Mouse (Mus musculus): Measurements from ENCODE around the gene Ufsp1.
"Not testable (repeated sequence)": the region's sequence is repeated elsewhere in the genome, so short reads cannot be mapped to it uniquely, and the experiment has no call there.

The Ufsp1 gene

DNA sequence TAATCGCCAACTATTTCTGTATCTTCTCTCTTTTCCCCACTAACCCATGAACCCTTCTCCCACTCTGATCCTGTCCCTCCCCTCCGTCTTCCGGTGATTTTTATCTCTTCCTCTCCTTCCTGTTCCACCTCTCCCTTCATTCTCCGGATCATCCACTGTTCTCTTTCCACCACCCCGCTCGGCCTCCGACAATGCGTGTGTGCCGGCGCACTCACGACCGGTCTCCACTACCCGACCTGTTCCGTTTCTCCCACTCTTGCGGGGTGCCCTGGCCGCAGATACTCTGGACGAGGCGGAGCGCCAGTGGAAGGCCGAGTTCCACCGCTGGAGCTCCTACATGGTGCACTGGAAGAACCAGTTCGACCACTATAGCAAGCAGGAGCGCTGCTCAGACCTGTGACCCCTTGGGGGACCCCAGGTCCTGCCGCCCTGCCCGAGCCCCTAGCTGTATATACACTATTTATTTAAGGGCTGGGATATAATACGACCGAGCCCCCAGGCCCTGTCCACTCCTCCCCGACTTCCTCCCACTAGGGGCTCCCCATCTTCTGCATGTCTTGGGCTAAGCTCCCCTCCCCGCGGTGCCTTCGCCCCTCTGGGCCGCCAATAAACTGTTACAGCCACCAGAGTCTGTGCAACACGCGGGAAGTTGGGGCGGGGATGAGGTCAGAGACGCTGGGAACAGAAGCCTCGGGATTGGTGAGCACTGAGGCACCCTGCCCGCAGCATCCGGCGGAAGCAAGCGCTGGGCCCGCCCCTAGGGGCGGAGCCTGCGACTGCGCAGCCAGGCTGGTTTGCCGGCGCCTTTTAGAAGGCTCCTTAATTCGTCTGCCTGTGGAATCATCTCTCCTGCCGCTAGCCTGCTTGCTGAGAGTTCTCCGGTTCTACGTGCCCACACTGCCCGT, at the start of gene Ufsp1:
Gene Ufsp1 (plus strand): TSS at position 791 of the 905 bp plus-strand sequence.
- peak; percentile 98 for DNase-seq

DNA sequence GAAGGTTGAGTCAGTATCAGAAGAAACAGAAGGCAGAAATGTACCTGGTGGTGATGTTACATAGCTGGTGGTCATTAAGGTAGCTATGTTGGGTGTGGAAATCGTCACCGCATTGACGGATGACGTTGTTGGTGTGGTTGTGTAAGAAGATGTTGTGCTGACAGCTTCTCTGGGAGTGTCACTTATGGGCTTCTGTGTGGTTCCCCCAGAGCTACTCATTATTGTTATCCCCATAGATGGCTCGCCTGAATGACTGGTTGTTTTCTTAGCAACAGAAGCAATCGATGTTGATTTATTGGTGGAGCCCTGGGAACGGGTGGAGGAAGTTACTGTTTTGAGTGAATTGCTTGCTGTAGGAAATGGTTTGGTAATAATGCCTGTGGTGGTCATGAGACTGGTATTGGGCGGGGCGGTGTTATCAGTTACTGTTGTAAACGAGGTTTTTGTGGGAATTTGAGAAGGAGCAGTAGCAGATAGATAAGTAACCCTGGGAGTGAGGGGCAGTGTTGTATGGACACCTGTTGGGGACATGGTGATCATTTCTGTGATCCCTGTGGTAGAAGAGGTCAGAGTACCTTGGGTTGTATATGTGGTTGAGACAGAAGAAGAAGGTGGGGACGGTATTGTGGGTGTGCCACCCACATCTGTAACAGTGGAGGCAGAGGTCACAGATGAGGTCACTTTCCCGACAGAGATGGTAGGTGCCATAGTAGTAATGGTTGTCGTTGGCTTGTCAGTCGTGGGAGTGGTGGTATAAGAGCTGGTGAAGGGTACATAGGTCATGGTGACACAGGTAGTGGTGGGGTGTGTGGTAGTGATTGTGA, 30.3 kb upstream of the Ufsp1 start:
- DNase-seq: no peak

DNA sequence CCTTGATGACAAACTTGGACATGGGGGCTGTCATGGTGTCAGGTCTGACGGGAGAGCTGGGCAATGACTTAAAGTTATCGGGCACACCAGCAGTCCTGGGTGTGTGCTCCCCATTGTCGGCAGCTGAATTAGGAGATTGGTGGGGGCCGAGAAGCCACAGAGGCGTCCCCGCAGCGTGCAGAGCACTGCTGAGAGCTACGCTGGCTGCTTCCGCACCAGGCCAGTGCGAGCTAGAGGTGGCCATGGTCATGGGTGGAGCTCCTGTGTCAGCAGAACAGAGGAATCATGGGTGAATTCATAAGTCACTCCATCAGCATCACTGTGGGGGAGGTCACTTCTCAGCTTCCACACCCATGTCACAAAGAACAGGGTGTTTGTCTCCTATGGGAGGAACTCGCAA, 29.6 kb upstream of the Ufsp1 start:
- no peak for DNase-seq

DNA sequence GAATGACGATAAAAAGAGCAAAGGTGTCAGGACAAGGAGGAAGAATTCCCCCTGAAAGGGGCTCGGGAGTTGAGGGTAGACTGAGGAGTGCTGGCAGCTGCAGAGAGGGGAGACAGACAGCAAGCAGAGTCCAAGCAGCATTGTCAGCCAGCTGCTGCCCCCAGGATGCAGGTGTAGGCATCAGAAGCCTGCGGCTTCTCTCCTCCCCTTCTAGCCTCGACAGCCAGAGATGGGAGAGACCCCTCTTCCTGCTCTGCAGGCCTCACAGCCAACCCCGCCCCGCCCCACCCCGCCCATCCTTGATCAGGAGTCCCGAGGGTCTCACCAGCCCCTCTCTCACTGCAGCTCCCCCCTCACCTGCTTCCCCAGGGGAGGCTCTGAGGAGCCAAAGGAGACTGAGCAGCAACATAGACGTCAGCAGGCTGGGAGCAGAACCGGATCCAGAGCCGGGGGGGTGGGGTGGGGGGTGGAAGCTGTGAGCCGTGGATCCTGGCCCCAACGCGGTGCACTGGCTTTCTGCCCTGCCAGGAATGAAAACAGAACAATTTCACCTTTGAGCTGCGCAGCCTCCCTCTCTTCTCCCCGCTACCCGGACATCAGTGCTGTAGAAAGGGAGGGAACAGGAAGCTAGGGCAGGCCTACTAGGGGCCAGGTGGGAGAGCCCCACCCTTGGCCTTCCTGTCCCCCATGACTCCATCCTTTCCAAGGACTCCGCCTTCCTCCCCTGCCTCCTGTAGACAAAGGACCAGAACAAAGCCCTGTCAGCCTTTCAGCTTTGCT, 26.1 kb upstream of the Ufsp1 start:
- no peak for DNase-seq

DNA sequence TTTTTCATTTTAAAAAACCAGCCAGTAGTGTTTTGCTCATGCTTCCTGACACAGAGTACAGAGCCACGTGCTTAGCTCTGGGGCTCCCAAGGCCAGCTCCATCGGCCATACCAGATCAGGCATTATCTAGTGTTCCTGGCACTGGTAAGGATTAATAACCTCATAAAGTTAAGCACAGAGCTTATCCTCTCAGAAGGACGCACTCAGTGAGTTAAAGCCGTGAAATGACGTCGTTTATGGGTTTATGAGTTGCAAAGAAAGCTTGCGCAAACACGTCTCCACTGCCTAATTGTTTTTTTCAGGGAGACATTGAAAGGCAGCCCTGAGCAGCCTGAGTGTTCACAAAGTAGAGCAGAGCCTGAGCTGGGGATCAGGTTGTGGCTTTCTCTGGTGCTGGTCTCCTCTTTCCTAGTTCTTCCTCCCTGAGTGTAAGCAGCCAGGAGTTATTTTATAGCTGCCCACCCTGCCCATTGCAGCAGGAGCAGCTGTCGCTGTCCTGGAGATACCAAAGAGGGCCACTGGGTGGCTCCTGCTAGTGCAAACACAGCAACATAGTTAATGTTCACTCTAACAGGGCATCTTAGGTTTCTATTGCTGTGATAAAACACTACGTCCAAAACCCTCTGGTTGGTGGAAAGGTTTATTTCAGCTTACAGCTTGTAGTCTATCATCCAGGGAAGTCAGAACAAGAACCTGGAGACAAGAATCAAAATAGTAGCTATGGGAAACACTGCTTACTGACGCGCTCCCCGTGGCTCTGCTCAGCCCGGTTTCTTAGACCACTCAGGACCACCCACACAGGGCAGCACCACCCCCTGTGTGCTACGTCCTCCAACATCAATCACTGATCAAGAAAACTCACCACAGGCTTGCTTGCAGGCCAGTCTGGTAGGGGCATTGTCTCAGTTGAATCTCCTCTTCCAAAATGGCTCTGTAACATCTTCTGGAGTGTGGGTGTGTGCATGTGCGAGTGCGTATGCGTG, 16.8 kb upstream of the Ufsp1 start:
- DNase-seq: peak; percentile 67

DNA sequence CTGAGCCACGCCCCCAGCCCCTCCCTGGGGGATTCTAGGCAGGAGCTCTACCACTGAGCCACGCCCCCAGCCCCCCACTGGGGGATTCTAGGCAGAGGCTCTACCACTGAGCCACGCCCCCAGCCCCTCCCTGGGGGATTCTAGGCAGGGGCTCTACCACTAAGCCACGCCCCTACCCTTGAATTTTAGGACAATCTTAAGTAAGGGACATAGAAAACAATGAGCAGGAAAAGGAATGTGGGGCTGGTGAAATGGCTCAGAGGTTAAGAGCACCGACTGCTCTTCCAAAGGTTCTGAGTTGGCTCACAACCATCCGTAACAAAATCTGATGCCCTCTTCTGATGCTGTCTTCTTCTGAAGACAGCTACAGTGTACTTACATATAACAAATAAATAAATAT, 10.0 kb upstream of the Ufsp1 start:
- DNase-seq: not testable (repeated sequence)

DNA sequence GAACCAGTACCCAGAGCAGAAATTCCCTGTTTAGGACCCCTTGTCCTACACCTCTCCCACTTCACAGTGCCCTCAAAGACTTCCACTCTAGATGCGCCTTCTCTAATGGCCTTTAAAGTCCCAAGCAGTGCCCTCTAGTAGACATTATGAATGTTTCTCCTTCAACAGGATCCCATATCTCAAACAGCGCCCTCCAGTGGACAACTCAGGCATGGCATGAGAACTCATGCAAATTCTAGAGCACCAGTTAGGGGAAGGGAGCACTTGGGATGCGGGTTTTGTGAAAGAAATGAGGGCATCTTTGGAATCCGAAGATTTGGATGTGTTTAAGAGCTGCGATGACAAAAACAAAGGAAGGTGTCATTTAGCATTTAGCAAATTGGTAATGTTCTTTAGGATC, 9.4 kb upstream of the Ufsp1 start:
- DNase-seq: peak; percentile 66

DNA sequence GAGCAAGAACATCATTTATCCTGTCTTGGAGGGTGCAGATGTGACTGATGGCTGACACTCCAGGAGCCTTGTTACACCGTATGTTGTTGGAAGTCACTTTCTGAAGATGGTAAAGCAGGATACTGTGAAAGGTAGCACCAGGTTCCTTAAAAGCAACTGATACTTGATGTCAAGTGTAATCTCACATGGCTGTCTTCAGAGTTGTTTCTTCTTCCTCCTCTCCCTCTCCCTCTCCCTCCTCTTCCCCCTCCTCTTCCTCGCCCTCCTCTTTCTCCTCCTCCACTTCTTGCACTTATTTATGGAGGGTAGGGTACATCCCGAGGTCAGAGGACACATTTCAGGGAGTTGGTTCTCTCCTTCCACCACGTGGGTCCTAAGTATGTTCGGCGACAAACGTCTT, 8.4 kb upstream of the Ufsp1 start:
- no peak for DNase-seq

DNA sequence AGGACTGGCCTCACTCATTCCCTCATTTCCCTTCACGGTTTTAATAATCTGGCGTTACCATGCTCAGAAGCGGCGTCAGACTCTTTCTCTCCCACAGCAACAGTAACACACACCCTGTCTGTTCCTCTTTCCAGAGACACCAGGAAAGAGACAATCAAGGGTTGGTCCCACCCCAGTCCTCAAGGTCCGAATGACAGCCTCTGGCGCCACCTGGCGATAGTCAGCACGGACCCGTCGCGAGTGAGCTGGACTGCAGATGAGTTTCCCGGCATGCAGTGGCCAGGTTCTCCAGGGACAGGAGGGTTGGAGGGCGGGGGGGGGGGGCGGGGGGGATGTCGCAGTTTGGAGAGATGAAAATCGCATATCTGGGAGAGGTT, 7.8 kb upstream of the Ufsp1 start:
- DNase-seq: peak; percentile 93

DNA sequence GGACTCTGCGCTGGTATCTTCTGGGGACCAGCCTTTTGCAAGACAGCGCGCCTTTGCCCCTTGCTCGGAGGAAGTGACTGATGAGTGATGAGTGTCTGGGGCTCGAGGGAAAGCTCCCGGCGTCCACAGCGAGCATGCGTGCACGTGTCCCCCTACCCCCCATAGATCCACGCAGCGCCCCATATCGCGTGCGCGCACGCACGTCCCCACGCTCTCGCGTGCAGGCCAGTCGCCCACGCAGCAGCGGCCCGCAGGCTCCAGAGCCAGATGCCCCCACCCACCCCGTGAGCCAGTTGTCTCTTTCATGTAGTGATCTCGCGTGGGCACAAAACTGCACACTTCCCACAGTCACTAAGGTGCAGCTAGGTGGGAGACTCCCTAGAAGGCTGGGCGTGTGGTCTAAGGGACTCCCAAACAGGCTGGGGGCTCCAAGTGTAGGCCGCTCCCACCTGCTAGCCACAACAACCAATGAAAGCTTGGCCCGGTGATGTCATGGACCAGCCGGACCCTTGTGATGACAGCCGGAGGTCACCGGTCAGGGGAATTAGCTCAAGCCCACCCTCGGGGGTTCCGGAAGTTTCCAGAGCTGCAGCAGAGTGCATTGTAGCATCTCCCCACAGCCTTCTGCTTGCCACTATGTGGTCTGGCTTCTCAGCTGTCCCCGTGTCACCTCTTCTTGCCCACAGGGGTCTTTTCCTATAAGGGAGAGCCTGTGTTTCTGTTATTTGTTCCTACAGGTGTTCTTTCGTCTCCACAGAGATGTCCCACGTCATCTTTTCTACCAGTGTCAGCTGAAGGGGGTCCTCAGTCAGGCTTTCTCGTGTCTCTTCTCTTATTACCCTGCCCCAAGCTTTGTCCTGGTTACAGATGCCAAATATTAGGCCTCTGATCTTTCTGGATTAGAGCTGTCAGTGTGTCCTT, 7.1 kb upstream of the Ufsp1 start, which contains the start of gene Ache:
Gene Ache (plus strand): TSS at position 488 of the 921 bp plus-strand sequence.
- DNase-seq: peak; percentile 78

DNA sequence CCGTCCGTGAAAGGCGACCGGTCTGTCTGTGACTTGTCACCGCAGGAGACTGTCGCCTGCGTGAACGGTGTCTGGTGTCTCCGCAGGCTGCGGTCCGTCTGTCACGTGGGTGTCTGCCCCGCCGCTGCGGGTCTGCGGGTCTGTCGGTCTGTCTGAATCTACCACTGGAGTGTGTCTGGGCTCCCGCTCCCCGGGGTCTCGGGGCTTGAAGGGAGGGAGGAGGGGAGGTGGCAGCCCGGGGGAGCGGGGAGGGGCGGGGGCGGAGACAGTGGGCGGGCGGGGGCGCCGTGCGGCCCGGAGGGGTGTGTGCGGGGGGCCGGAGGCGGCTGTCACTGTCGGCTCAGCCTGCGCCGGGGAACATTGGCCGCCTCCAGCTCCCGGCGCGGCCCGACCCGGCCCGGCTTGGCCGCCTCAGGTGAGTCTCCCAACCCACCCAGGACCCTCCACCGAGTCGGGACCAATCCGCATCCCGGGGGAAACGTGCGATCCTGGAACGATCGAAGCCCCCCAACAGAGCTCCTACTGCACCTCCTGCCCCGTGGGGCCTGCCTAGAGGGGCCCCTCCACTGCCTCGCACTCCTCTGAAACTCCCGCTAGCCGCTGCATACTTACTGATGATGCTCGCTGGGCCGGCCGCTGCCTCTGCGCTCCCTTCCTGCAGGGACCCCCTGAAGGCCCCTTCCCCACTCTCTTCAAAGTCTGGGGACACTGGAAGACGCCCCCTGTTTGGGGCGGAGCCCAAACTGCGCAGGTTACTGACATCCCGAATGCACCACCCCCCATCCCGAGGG, 6.3 kb upstream of the Ufsp1 start:
- DNase-seq: peak; percentile 59

DNA sequence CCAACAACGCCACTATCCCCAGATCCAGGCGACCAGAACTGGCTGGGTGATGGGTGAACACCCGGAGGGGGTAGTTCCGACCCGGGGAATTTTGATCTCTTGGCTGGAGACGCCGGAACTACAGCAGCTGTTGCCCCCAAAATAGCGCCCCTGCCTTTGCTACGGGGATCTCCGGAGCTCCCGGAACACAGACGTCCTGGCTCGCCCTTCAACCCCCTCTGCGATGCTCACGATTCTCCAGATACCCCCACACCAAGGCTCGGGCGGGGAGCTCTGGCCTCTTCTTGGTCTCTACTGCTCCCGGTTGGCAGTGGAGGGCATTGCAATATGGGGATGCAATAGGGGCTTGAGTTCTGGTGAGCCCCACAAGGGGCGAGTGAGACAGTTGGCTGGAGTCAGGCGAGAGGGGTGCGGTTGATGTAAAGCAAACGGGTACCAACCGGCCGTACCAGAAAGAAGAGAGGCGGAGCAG, 5.4 kb upstream of the Ufsp1 start:
- DNase-seq: peak; percentile 81

DNA sequence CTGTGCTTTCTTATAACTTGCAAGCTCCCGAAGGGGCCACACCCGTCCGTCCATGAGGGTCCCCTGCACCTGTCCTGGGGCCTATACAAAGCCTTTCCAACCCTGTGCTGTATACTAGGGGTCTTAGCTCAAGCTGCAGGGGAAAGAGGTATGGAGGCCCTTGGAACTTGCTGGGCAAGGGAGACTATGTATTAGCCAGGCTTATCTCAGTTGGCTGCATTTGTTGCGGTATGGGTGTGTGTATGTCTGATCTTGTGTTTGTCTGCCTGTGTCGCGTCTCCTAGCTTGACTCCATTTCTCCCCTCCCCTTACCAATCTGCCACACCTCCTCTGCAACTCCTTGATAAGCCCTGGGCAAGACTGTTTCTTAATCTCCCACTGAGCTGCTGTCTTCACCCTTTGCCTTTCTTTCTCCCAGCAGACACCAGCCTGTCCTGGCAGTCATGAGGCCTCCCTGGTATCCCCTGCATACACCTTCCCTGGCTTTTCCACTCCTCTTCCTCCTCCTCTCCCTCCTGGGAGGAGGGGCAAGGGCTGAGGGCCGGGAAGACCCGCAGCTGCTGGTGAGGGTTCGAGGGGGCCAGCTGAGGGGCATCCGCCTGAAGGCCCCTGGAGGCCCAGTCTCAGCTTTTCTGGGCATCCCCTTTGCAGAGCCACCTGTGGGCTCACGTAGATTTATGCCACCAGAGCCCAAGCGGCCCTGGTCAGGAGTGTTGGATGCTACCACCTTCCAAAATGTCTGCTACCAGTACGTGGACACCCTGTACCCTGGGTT, 4.7 kb upstream of the Ufsp1 start:
- DNase-seq: no peak

DNA sequence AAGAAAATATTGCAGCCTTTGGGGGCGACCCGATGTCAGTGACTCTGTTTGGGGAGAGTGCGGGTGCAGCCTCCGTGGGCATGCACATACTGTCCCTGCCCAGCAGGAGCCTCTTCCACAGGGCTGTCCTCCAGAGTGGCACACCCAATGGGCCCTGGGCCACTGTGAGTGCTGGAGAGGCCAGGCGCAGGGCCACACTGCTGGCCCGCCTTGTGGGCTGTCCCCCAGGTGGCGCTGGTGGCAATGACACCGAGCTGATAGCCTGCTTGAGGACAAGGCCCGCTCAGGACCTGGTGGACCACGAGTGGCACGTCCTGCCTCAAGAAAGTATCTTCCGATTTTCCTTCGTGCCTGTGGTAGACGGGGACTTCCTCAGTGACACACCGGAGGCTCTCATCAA, 3.8 kb upstream of the Ufsp1 start:
- peak; percentile 58 for DNase-seq

DNA sequence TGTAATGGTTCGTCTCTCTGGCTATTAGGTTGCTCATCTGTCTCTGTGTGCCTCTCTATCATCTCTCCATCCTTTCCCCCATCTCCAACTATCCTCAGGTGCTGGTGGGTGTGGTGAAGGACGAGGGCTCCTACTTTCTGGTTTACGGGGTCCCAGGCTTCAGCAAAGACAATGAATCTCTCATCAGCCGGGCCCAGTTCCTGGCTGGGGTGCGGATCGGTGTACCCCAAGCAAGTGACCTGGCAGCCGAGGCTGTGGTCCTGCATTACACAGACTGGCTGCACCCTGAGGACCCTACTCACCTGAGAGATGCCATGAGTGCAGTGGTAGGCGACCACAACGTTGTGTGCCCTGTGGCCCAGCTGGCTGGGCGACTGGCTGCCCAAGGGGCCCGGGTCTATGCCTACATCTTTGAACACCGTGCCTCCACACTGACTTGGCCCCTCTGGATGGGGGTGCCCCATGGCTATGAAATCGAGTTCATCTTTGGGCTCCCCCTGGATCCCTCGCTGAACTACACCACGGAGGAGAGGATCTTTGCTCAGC, 3.0 kb upstream of the Ufsp1 start:
- no peak for DNase-seq

DNA sequence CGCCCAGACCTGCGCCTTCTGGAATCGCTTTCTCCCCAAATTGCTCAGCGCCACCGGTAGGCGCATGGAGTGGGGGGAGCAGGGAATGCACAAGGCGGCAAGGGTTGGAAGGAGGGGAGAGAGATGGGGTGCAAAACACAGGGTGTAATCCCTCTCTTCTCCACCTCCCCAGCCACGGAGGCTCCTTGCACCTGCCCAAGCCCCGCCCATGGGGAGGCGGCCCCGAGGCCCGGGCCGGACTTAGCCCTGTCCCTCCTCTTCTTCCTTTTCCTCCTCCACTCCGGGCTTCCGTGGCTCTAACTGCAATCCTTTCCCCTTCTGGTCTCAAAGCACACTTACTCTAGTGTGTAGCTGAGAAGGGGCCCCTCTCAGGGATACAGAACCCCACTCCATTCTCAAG, 1.1 kb upstream of the Ufsp1 start:
- DNase-seq: peak; percentile 69

DNA sequence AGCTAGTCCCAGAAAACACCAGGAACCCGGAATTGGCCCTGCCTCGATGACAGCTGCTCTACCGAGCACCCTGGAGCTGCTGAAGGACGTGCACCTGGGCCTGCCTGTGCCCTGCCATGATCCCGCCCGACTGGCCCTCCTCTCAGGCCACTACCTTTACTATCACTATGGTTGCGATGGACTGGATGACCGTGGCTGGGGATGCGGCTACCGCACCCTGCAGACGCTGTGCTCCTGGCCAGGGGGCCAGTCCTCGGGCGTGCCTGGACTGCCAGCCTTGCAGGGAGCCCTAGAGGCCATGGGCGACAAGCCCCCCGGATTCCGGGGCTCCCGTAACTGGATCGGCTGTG, 290 bp downstream of the Ufsp1 start:
- DNase-seq: no peak

DNA sequence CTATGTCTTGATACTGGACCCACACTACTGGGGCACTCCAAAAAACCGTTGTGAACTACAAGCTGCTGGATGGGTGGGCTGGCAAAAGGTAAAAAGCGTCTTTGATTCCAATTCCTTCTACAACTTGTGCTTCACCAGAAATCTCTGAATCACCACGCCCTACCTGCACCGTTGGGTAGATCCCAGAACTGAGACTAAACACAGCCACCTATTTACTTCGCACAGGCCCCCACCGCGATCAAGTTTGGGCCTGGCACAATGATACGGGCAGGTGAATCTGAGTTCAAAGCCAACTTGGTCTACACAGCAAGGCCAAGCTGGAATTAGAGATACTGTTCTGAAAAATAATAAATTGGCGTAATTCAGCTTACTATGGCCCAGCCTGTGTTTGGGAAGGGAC, 867 bp downstream of the Ufsp1 start:
- DNase-seq: no peak

DNA sequence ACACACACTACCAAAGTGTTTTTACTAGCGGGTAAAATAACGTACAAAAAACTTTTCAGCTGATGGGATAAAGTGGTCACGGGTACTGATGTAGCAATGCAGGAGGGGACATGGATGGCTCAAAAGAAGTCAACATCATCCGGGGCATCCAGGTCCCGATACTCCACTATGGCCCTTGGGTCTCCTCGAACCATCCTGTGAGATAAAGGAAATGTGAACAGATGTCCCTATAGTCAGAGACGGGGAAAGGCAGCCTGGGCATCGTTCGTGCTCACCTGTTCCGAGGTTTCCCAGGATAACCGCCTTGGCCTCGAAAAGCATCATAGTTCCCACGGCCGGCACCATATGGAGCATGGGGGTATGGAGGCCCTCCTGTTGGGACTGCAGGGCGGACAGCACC, 1.3 kb downstream of the Ufsp1 start:
- DNase-seq: no peak

All from retina, postnatal 1 day (tissue).